Mouse (Mus musculus) heart, adult 2 months (tissue): ENCODE measurements around the gene Htr1d.

Source experiments
- CTCF ChIP-seq: fragments of 200-600 bp; IDR thresholded peaks from 2 replicates; pipeline ENCODE4 v1.8.1; 2022; ENCODE audit warnings: antibody characterized with exemption, mild to moderate bottlenecking, moderate library complexity
- EP300 ChIP-seq: fragments of 200-500 bp; IDR thresholded peaks from 2 replicates; pipeline ENCODE4 v1.6.1; 2011; ENCODE audit warnings: low read depth, low read length, control low read depth; ENCODE audit not compliant: insufficient read depth
- POLR2A ChIP-seq: fragments of 200-500 bp; IDR thresholded peaks from 2 replicates; pipeline ENCODE4 v1.6.1; 2011; ENCODE audit warnings: mild to moderate bottlenecking, low read depth, low read length, control low read depth; ENCODE audit not compliant: insufficient read depth

- TF ChIP-seq EP300, result no peak
- TF ChIP-seq POLR2A, result no peak
- TF ChIP-seq CTCF, result no peak
Observed at GRCm38 (mm10) chr4:136407831-136408230, 15.5 kb upstream of the Htr1d start.
